Mouse (Mus musculus) liver, postnatal 0 days (tissue): Measurements from ENCODE around the gene Gpr84. TPM values are rescaled to one million over a fixed set of nuclear protein-coding genes. Genes with fewer than 3 reads are reported as not detected.
"Not testable (repeated sequence)": the region's sequence is repeated elsewhere in the genome, so short reads cannot be mapped to it uniquely, and the experiment has no call there.

Experiments used
- ATAC-seq: fragments of 200-750 bp; cut with Nextera tagmentation; 2 replicates; pipeline ENCODE4 v1.8.0; 2017; ENCODE audit warnings: mild to moderate bottlenecking, moderate library complexity
- DNase-seq: peaks from one replicate; pipeline ENCODE4 v3.0.0-alpha.2; 2016
- H3K27ac ChIP-seq: fragments of 300-500 bp; sonication (generic); 2 replicates; pipeline ENCODE4 v1.5.1; 2014; ENCODE audit warnings: antibody characterized with exemption, moderate library complexity, mild to moderate bottlenecking, low read depth
- H3K27me3 ChIP-seq: fragments of 300-500 bp; sonication (generic); 2 replicates; pipeline ENCODE4 v1.6.1; 2014; ENCODE audit warnings: low read length, control low read depth, mixed read lengths; ENCODE audit not compliant: insufficient read depth
- H3K36me3 ChIP-seq: fragments of 300-500 bp; sonication (generic); replicated peaks from 2 replicates; pipeline ENCODE4 v1.6.1; 2014; ENCODE audit warnings: mild to moderate bottlenecking, control low read depth, low read length, moderate library complexity, mixed read lengths; ENCODE audit not compliant: insufficient read depth
- H3K4me1 ChIP-seq: fragments of 300-500 bp; sonication (generic); 2 replicates; pipeline ENCODE4 v1.6.1; 2014; ENCODE audit warnings: antibody characterized with exemption, mild to moderate bottlenecking, control low read depth; ENCODE audit not compliant: insufficient read depth
- H3K4me2 ChIP-seq: fragments of 300-500 bp; sonication (generic); 2 replicates; pipeline ENCODE4 v1.6.1; 2014; ENCODE audit warnings: low read depth, mild to moderate bottlenecking, low read length, moderate library complexity, mixed read lengths
- H3K4me3 ChIP-seq: fragments of 300-500 bp; sonication (generic); 2 replicates; pipeline ENCODE4 v1.5.1; 2014; ENCODE audit warnings: low read depth, low read length
- H3K9ac ChIP-seq: fragments of 300-500 bp; sonication (generic); replicated peaks from 2 replicates; pipeline ENCODE4 v1.6.1; 2014; ENCODE audit warnings: mild to moderate bottlenecking, moderate library complexity
- H3K9me3 ChIP-seq: fragments of 300-500 bp; sonication (generic); 2 replicates; pipeline ENCODE4 v1.6.1; 2016; ENCODE audit warnings: mild to moderate bottlenecking, control low read depth, low read length, mixed read lengths
- CTCF ChIP-seq: sonication (generic); IDR thresholded peaks from 2 replicates; pipeline ENCODE4 v1.5.1; 2016; ENCODE audit warnings: antibody characterized with exemption, low read depth
- EP300 ChIP-seq: IDR thresholded peaks from 2 replicates; pipeline ENCODE4 v1.6.1; 2016; ENCODE audit warnings: antibody characterized with exemption, low read depth, mild to moderate bottlenecking
- WGBS: fragments of 180-500 bp; shearing (Covaris S2); extraction: QIAGEN DNeasy Blood & Tissue Kit; methylation state at CpG from one replicate; pipeline ENCODE4 v1.1.7; 2014; ENCODE audit not compliant: insufficient replicate concordance; 5-methylcytosine and 5-hydroxymethylcytosine counted together
- polyA plus RNA-seq: library from polyadenylated mRNA; unstranded; fragments of >200 nt; fragmentation: Nextera tagmentation; extraction: Ambion mirVana; gene quantifications from 2 replicates; pipeline ENCODE4 v1.2.1, GENCODE M21; 2015

Gene Gpr84
- polyA plus RNA-seq, 1 experiment from 2014 or later, result 1.8 TPM

- no peak overlapping the region for H3K4me3 ChIP-seq
- 33% methylated on average over 3 of the region's 3 CpGs for WGBS
- peak; percentile 75 for DNase-seq
- peak; percentile 68; the same call in 1 of the 2 replicates for ATAC-seq
- H3K27me3 ChIP-seq, result no peaks in the 10 kb centered on the region
- H3K27ac ChIP-seq, result peak overlapping the region; percentile 61
- peak overlapping the region; percentile 38; the same call in 1 of the 2 replicates for H3K4me2 ChIP-seq
- no peak overlapping the region for H3K9ac ChIP-seq
- peaks cover 27% of the 10 kb centered on the region for H3K4me1 ChIP-seq
- H3K9me3 ChIP-seq, result no peaks in the 10 kb centered on the region
- peaks cover 5% of the 10 kb centered on the region; the same call in 1 of the 2 replicates for H3K36me3 ChIP-seq
- TF ChIP-seq EP300 (no peak), CTCF (peak; percentile 88)
These were observed 29.5 kb downstream of the Gpr84 start for GRCm38 (mm10) chr15:103280817-103281464.

- no peak for ATAC-seq
- H3K4me1 ChIP-seq, result peaks cover 27% of the 10 kb centered on the region
- H3K36me3 ChIP-seq, result peaks cover 5% of the 10 kb centered on the region; the same call in 1 of the 2 replicates
- 50% methylated on average over 3 of the region's 3 CpGs for WGBS
- peak; percentile 69 for DNase-seq
- H3K27ac ChIP-seq, result peak overlapping the region; percentile 61; the same call in 1 of the 2 replicates
- TF ChIP-seq CTCF (peak; percentile 73), EP300 (0 out of 2 replicates have a peak, but pooled peaks have one; percentile 22)
- H3K4me3 ChIP-seq, result no peak overlapping the region
- no peaks in the 10 kb centered on the region for H3K27me3 ChIP-seq
- H3K9ac ChIP-seq, result no peak overlapping the region; the same call in 1 of the 2 replicates
- H3K4me2 ChIP-seq, result no peak overlapping the region
- H3K9me3 ChIP-seq, result no peaks in the 10 kb centered on the region
These were observed 30.7 kb downstream of the Gpr84 start for GRCm38 (mm10) chr15:103279750-103280149.

GRCm38 (mm10) chr15:103277949-103278348, 32.5 kb downstream of the Gpr84 start:
- no peak overlapping the region for H3K9ac ChIP-seq
- no peak overlapping the region for H3K4me3 ChIP-seq
- H3K4me2 ChIP-seq, result no peak overlapping the region
- no peak for ATAC-seq
- no peak overlapping the region for H3K27ac ChIP-seq
- no peaks in the 10 kb centered on the region for H3K27me3 ChIP-seq
- no peaks in the 10 kb centered on the region for H3K9me3 ChIP-seq
- no peak for TF ChIP-seq EP300
- no peak for TF ChIP-seq CTCF
- 80% methylated on average over 7 of the region's 7 CpGs for WGBS
- no peak for DNase-seq
- H3K4me1 ChIP-seq, result peaks cover 39% of the 10 kb centered on the region
- peaks cover 5% of the 10 kb centered on the region; the same call in 1 of the 2 replicates for H3K36me3 ChIP-seq

GRCm38 (mm10) chr15:103275943-103276342, 34.5 kb downstream of the Gpr84 start:
- H3K4me3 ChIP-seq, ATAC-seq, H3K27ac ChIP-seq, H3K4me2 ChIP-seq, H3K9me3 ChIP-seq, DNase-seq, H3K9ac ChIP-seq, H3K36me3 ChIP-seq, H3K27me3 ChIP-seq: not testable (repeated sequence)
- H3K4me1 ChIP-seq, result peaks cover 32% of the 10 kb centered on the region
- WGBS, result 91% methylated on average over 3 of the region's 3 CpGs

GRCm38 (mm10) chr15:103272419-103273279, 37.8 kb downstream of the Gpr84 start, which contains the start of gene Copz1:
TSS of gene Copz1 (plus strand) at chr15:103272714.
- Histone ChIP-seq H3K4me2 (peak within 1 kb of the TSS; percentile 71), H3K27ac (peak within 1 kb of the TSS; percentile 77), H3K9me3 (no peaks in the 10 kb centered on the region), H3K9ac (peak within 1 kb of the TSS; percentile 89), H3K27me3 (no peaks in the 10 kb centered on the region), H3K4me1 (peaks cover 25% of the 10 kb centered on the region), H3K4me3 (peak within 1 kb of the TSS; percentile 85), H3K36me3 (peaks cover 1% of the 10 kb centered on the region; the same call in 1 of the 2 replicates)
- peak; percentile 93 for DNase-seq
- peak; percentile 99 for ATAC-seq
- WGBS, result under 1% methylated on average over 38 of the region's 38 CpGs
- TF ChIP-seq CTCF, result peak; percentile 60
- no peak for TF ChIP-seq EP300

- Histone ChIP-seq H3K4me1 (peaks cover 5% of the 10 kb centered on the region), H3K9ac (no peak overlapping the region), H3K4me3 (no peak overlapping the region), H3K36me3 (no peaks in the 10 kb centered on the region), H3K4me2 (no peak overlapping the region), H3K9me3 (no peaks in the 10 kb centered on the region), H3K27ac (no peak overlapping the region), H3K27me3 (no peaks in the 10 kb centered on the region)
- no peak for ATAC-seq
- TF ChIP-seq CTCF (no peak), EP300 (no peak)
- no peak for DNase-seq
- WGBS, result 55% methylated on average over 4 of the region's 4 CpGs
These were observed 41.5 kb downstream of the Gpr84 start for GRCm38 (mm10) chr15:103268903-103269302.
